Mouse (Mus musculus): ENCODE results near the gene Pid1. TPM values are rescaled to one million over a fixed set of nuclear protein-coding genes. Genes with fewer than 3 reads are reported as not detected.

Gene Pid1
- polyA plus RNA-seq, 1 experiment = 67.1 TPM

DNA sequence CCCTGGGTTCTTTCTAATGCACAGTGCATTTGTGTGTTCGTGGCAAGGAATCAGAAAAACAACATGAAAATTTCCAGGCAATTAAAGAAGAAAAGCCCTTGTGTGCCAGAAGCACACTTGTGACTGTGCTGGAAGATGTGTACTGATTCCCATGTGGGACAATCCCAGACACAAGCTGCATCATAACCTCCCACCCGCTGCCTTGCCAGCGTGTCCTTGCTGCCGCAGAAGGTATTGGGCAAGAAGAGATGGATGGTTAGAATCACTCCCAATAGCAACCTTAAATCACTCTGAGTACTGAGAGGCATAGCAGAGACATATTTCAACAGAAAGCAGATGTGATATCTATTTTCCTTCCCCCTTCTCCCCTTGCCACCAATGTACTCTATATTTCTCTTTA, 257.2 kb downstream of the Pid1 start:
- no peaks in the 10 kb centered on the region for H3K27me3 ChIP-seq (ENCODE audit: control insufficient read depth, insufficient read depth, low read length, poor library complexity, severe bottlenecking)
- no peak for TF ChIP-seq CTCF (IDR thresholded peaks at IDR 0.05; ENCODE audit: low read depth, low read length)
- no peak for TF ChIP-seq POLR2A (IDR thresholded peaks at IDR 0.05; ENCODE audit: insufficient read depth, low read length)
- no peak for TF ChIP-seq EP300 (IDR thresholded peaks at IDR 0.05; ENCODE audit: insufficient read depth, low read depth, low read length)
- H3K9ac ChIP-seq (ENCODE audit: low read depth, poor library complexity, severe bottlenecking) = no peak overlapping the region
- H3K4me1 ChIP-seq (ENCODE audit: control insufficient read depth, insufficient read depth, low read length) = no peaks in the 10 kb centered on the region
- no peaks in the 10 kb centered on the region for H3K36me3 ChIP-seq (ENCODE audit: control insufficient read depth, insufficient read depth, low read length, poor library complexity, severe bottlenecking)
- H3K9me3 ChIP-seq (replicated peaks; ENCODE audit: control insufficient read depth, insufficient read depth, low read length, poor library complexity, severe bottlenecking) = no peaks in the 10 kb centered on the region
- no peak overlapping the region for H3K27ac ChIP-seq (ENCODE audit: insufficient read depth, low read length)
- no peak overlapping the region for H3K4me3 ChIP-seq (ENCODE audit: low read depth, low read length)

DNA sequence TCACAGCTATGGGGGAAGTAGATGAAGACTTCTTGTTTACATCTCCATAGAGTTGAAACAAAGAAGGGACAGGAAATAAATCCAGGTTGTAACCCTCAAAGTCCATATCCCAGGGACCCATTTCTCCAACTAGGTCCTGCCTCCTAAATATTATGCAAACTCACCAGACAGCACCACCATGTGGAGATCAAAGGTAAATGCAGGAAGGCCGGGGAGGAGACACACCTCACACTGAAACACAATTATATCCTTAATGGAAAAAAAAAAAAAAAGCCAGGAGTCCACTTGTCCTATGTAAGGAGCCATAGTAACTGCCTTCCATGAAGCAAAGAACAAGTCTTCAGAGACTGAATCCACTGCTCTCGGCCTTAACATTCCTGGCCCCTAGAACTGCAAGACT, 261.9 kb downstream of the Pid1 start:
- Histone ChIP-seq H3K4me3 (ENCODE audit: low read depth, low read length) (no peak overlapping the region), H3K9ac (ENCODE audit: low read depth, poor library complexity, severe bottlenecking) (no peak overlapping the region), H3K9me3 (replicated peaks; ENCODE audit: control insufficient read depth, insufficient read depth, low read length, poor library complexity, severe bottlenecking) (no peaks in the 10 kb centered on the region), H3K27me3 (ENCODE audit: control insufficient read depth, insufficient read depth, low read length, poor library complexity, severe bottlenecking) (no peaks in the 10 kb centered on the region), H3K36me3 (ENCODE audit: control insufficient read depth, insufficient read depth, low read length, poor library complexity, severe bottlenecking) (no peaks in the 10 kb centered on the region), H3K27ac (ENCODE audit: insufficient read depth, low read length) (no peak overlapping the region), H3K4me1 (ENCODE audit: control insufficient read depth, insufficient read depth, low read length) (no peaks in the 10 kb centered on the region)
- TF ChIP-seq POLR2A (IDR thresholded peaks at IDR 0.05; ENCODE audit: insufficient read depth, low read length) = no peak
- TF ChIP-seq EP300 (IDR thresholded peaks at IDR 0.05; ENCODE audit: insufficient read depth, low read depth, low read length) = no peak
- no peak for TF ChIP-seq CTCF (IDR thresholded peaks at IDR 0.05; ENCODE audit: low read depth, low read length)

DNA sequence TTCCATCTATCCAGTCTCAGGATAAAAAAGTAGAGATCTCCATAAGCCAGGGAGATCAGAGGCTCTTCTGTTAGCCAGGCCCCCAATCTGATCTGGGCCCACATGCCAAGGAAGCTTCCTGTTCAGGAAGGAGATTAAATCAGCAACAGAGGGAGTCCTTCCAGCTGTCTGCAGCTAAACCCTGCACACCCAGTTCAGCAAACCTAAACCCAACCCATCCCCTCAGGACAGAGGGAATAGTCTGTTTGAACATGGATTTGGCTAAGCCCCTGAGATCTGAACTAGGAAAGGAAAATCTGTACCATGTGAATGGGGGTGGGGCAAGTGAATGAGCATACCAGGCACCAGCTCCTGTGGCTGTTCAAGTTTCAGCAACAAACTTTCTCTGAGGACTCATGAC, 266.6 kb downstream of the Pid1 start:
- H3K4me1 ChIP-seq (ENCODE audit: control insufficient read depth, insufficient read depth, low read length) = no peaks in the 10 kb centered on the region
- TF ChIP-seq EP300 (IDR thresholded peaks at IDR 0.05; ENCODE audit: insufficient read depth, low read depth, low read length) (no peak), CTCF (IDR thresholded peaks at IDR 0.05; ENCODE audit: low read depth, low read length) (no peak), POLR2A (IDR thresholded peaks at IDR 0.05; ENCODE audit: insufficient read depth, low read length) (no peak)
- no peaks in the 10 kb centered on the region for H3K36me3 ChIP-seq (ENCODE audit: control insufficient read depth, insufficient read depth, low read length, poor library complexity, severe bottlenecking)
- no peak overlapping the region for H3K9ac ChIP-seq (ENCODE audit: low read depth, poor library complexity, severe bottlenecking)
- H3K9me3 ChIP-seq (replicated peaks; ENCODE audit: control insufficient read depth, insufficient read depth, low read length, poor library complexity, severe bottlenecking) = no peaks in the 10 kb centered on the region
- H3K27ac ChIP-seq (ENCODE audit: insufficient read depth, low read length) = no peak overlapping the region
- H3K27me3 ChIP-seq (ENCODE audit: control insufficient read depth, insufficient read depth, low read length, poor library complexity, severe bottlenecking) = no peaks in the 10 kb centered on the region
- H3K4me3 ChIP-seq (ENCODE audit: low read depth, low read length) = no peak overlapping the region

DNA sequence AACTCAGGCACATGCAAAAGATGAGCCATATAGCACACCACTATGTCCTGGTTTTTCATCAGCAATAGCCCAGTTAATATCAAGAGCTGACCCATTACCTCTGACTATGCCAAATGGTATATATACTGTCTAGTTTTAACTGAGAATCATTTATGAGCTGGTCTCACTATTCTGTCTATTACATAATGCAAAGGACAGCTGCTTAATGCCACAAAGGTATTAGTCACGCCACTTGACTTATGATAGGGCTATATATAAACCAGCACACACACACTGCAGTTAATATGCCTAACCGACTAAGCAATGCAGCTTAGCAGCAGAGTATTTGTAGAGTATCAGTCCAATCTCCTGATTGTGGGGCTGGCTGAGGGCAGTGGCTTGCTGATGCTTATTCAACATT, 270.7 kb downstream of the Pid1 start:
- TF ChIP-seq CTCF (IDR thresholded peaks at IDR 0.05; ENCODE audit: low read depth, low read length) = no peak
- TF ChIP-seq POLR2A (IDR thresholded peaks at IDR 0.05; ENCODE audit: insufficient read depth, low read length) = no peak
- no peak for TF ChIP-seq EP300 (IDR thresholded peaks at IDR 0.05; ENCODE audit: insufficient read depth, low read depth, low read length)

DNA sequence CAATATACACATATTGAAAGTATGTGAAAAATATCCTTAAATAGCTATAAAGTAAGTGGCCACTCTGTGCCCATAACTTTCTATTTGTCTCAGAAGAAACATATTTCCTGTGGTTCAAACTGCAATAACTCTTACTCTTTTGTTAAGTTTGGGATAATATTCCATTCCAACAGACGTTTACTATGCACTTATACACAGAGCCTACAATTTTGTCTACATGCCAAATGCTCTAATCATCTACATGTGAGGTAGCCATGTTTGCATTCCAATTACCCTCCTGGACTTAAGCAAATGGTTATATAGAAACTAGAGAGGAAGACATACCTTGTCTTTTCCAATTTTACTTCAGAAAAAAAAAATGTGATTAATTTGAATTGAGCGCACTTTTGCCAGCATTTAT, 274.3 kb downstream of the Pid1 start:
- Histone ChIP-seq H3K36me3 (ENCODE audit: control insufficient read depth, insufficient read depth, low read length, poor library complexity, severe bottlenecking) (no peaks in the 10 kb centered on the region), H3K9me3 (replicated peaks; ENCODE audit: control insufficient read depth, insufficient read depth, low read length, poor library complexity, severe bottlenecking) (no peaks in the 10 kb centered on the region), H3K9ac (ENCODE audit: low read depth, poor library complexity, severe bottlenecking) (no peak overlapping the region), H3K4me3 (ENCODE audit: low read depth, low read length) (no peak overlapping the region), H3K27me3 (ENCODE audit: control insufficient read depth, insufficient read depth, low read length, poor library complexity, severe bottlenecking) (no peaks in the 10 kb centered on the region), H3K4me1 (ENCODE audit: control insufficient read depth, insufficient read depth, low read length) (no peaks in the 10 kb centered on the region), H3K27ac (ENCODE audit: insufficient read depth, low read length) (no peak overlapping the region)
- no peak for TF ChIP-seq POLR2A (IDR thresholded peaks at IDR 0.05; ENCODE audit: insufficient read depth, low read length)
- no peak for TF ChIP-seq EP300 (IDR thresholded peaks at IDR 0.05; ENCODE audit: insufficient read depth, low read depth, low read length)
- TF ChIP-seq CTCF (IDR thresholded peaks at IDR 0.05; ENCODE audit: low read depth, low read length) = no peak

More for the DNA sequence above, 270.7 kb downstream of the Pid1 start:
- Histone ChIP-seq H3K4me3 (ENCODE audit: low read depth, low read length) (no peak overlapping the region), H3K36me3 (ENCODE audit: control insufficient read depth, insufficient read depth, low read length, poor library complexity, severe bottlenecking) (no peaks in the 10 kb centered on the region), H3K27me3 (ENCODE audit: control insufficient read depth, insufficient read depth, low read length, poor library complexity, severe bottlenecking) (no peaks in the 10 kb centered on the region), H3K9me3 (replicated peaks; ENCODE audit: control insufficient read depth, insufficient read depth, low read length, poor library complexity, severe bottlenecking) (no peaks in the 10 kb centered on the region), H3K4me1 (ENCODE audit: control insufficient read depth, insufficient read depth, low read length) (no peaks in the 10 kb centered on the region), H3K9ac (ENCODE audit: low read depth, poor library complexity, severe bottlenecking) (no peak overlapping the region), H3K27ac (ENCODE audit: insufficient read depth, low read length) (no peak overlapping the region)

DNA sequence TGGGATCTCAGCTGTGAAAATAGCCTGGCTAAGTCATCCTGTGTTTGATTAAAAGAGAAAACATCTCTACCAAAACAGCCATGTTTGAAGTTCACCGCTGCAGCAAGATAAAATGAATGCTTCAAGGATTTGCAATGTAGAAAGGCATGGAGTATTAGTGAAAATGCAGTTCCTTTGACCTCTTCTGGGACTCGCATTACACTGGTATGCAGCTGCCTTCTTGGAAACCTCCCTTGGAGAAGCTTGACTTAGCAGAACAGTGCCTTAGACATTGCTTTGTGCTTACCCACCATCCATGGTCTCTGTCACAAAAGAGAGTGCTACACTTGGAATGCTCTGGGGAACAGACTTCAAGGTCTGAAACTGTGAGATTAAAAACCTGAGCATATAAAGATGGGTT, 276.0 kb downstream of the Pid1 start:
- Histone ChIP-seq H3K4me1 (ENCODE audit: control insufficient read depth, insufficient read depth, low read length) (no peaks in the 10 kb centered on the region), H3K27me3 (ENCODE audit: control insufficient read depth, insufficient read depth, low read length, poor library complexity, severe bottlenecking) (no peaks in the 10 kb centered on the region), H3K36me3 (ENCODE audit: control insufficient read depth, insufficient read depth, low read length, poor library complexity, severe bottlenecking) (no peaks in the 10 kb centered on the region), H3K27ac (ENCODE audit: insufficient read depth, low read length) (no peak overlapping the region), H3K9ac (ENCODE audit: low read depth, poor library complexity, severe bottlenecking) (no peak overlapping the region), H3K9me3 (replicated peaks; ENCODE audit: control insufficient read depth, insufficient read depth, low read length, poor library complexity, severe bottlenecking) (no peaks in the 10 kb centered on the region), H3K4me3 (ENCODE audit: low read depth, low read length) (no peak overlapping the region)
- no peak for TF ChIP-seq POLR2A (IDR thresholded peaks at IDR 0.05; ENCODE audit: insufficient read depth, low read length)
- no peak for TF ChIP-seq CTCF (IDR thresholded peaks at IDR 0.05; ENCODE audit: low read depth, low read length)
- TF ChIP-seq EP300 (IDR thresholded peaks at IDR 0.05; ENCODE audit: insufficient read depth, low read depth, low read length) = no peak
